Mouse (Mus musculus): ENCODE results near the gene Mapk10. TPM values are rescaled to one million over a fixed set of nuclear protein-coding genes. Genes with fewer than 3 reads are reported as not detected.
"Not testable (repeated sequence)": the region's sequence is repeated elsewhere in the genome, so short reads cannot be mapped to it uniquely, and the experiment has no call there.

Mapk10 gene
- polyA plus RNA-seq, 1 experiment, result 0.07 TPM

- H3K36me3 ChIP-seq (ENCODE audit: control insufficient read depth, insufficient read depth), result no peaks in the 10 kb centered on the region
- H3K27me3 ChIP-seq (ENCODE audit: control insufficient read depth, insufficient read depth, insufficient read length), result no peaks in the 10 kb centered on the region
- H3K79me2 ChIP-seq (ENCODE audit: control insufficient read depth, insufficient read depth), result no peaks in the 10 kb centered on the region
- no peaks in the 10 kb centered on the region for H3K79me3 ChIP-seq (ENCODE audit: low read depth)
- H3K4me3 ChIP-seq (ENCODE audit: insufficient read depth, poor library complexity, severe bottlenecking), result no peak overlapping the region
- no peak overlapping the region for H3ac ChIP-seq (ENCODE audit: control insufficient read depth, insufficient read length, low read depth)
- TF ChIP-seq CEBPB (IDR thresholded peaks at IDR 0.05; ENCODE audit: low read depth) (no peak), MYOD1 (IDR thresholded peaks at IDR 0.05; ENCODE audit: control insufficient read depth, insufficient read length, low read depth) (no peak), MYOG (IDR thresholded peaks at IDR 0.05; ENCODE audit: control insufficient read depth, extremely low read depth, insufficient read length) (no peak), FOSL1 (IDR thresholded peaks at IDR 0.05; ENCODE audit: insufficient read depth, low read length, poor library complexity, severe bottlenecking) (no peak), CTCF (IDR thresholded peaks at IDR 0.05; ENCODE audit: control insufficient read depth, insufficient read depth, insufficient read length) (no peak), MAX (IDR thresholded peaks at IDR 0.05) (no peak), USF1 (IDR thresholded peaks at IDR 0.05; ENCODE audit: low read depth) (no peak)
These were observed 258.2 kb downstream of the Mapk10 start for GRCm38 (mm10) chr5:102952918-102953317.

- no peaks in the 10 kb centered on the region for H3K79me2 ChIP-seq (ENCODE audit: control insufficient read depth, insufficient read depth)
- H3K79me3 ChIP-seq (ENCODE audit: low read depth), result no peaks in the 10 kb centered on the region
- no peaks in the 10 kb centered on the region for H3K27me3 ChIP-seq (ENCODE audit: control insufficient read depth, insufficient read depth, insufficient read length)
- no peak for TF ChIP-seq MYOD1 (IDR thresholded peaks at IDR 0.05; ENCODE audit: control insufficient read depth, insufficient read length, low read depth)
- no peak for TF ChIP-seq MAX (IDR thresholded peaks at IDR 0.05)
- no peak overlapping the region for H3ac ChIP-seq (ENCODE audit: control insufficient read depth, insufficient read length, low read depth)
- no peak overlapping the region for H3K4me3 ChIP-seq (ENCODE audit: insufficient read depth, poor library complexity, severe bottlenecking)
- no peaks in the 10 kb centered on the region for H3K36me3 ChIP-seq (ENCODE audit: control insufficient read depth, insufficient read depth)
These were observed 263.9 kb downstream of the Mapk10 start for GRCm38 (mm10) chr5:102947061-102947711.

DNA sequence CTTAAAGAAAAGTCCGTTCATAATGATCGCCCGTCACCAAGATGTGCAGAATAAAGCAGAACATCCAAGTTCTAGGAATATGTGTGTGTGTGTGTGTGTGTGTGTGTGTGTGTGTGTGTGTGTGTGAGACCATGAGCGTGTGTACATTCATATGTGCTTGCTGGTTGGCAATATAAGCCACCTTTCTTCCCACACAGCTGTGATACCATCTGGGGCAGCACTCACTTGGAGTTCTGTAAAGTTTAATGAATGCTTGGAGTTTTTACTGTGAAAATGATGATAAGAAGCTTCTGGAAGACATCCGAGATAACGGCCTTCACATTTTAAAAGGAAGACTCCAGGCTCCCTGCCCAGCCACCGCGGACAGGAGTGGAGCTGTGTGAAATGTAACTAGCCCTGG lies 264.5 kb downstream of the Mapk10 start:
- Histone ChIP-seq H3K4me3 (ENCODE audit: insufficient read depth, poor library complexity, severe bottlenecking) (no peak overlapping the region), H3K27me3 (ENCODE audit: control insufficient read depth, insufficient read depth, insufficient read length) (no peaks in the 10 kb centered on the region), H3K36me3 (ENCODE audit: control insufficient read depth, insufficient read depth) (no peaks in the 10 kb centered on the region), H3ac (ENCODE audit: control insufficient read depth, insufficient read length, low read depth) (no peak overlapping the region), H3K79me3 (ENCODE audit: low read depth) (no peaks in the 10 kb centered on the region), H3K79me2 (ENCODE audit: control insufficient read depth, insufficient read depth) (no peaks in the 10 kb centered on the region)
- no peak for TF ChIP-seq MYOG (IDR thresholded peaks at IDR 0.05; ENCODE audit: control insufficient read depth, extremely low read depth, insufficient read length)
- no peak for TF ChIP-seq USF1 (IDR thresholded peaks at IDR 0.05; ENCODE audit: low read depth)
- TF ChIP-seq CEBPB (IDR thresholded peaks at IDR 0.05; ENCODE audit: low read depth), result no peak
- TF ChIP-seq MYOD1 (IDR thresholded peaks at IDR 0.05; ENCODE audit: control insufficient read depth, insufficient read length, low read depth), result no peak
- no peak for TF ChIP-seq CTCF (IDR thresholded peaks at IDR 0.05; ENCODE audit: control insufficient read depth, insufficient read depth, insufficient read length)
- no peak for TF ChIP-seq FOSL1 (IDR thresholded peaks at IDR 0.05; ENCODE audit: insufficient read depth, low read length, poor library complexity, severe bottlenecking)
- no peak for TF ChIP-seq MAX (IDR thresholded peaks at IDR 0.05)

DNA sequence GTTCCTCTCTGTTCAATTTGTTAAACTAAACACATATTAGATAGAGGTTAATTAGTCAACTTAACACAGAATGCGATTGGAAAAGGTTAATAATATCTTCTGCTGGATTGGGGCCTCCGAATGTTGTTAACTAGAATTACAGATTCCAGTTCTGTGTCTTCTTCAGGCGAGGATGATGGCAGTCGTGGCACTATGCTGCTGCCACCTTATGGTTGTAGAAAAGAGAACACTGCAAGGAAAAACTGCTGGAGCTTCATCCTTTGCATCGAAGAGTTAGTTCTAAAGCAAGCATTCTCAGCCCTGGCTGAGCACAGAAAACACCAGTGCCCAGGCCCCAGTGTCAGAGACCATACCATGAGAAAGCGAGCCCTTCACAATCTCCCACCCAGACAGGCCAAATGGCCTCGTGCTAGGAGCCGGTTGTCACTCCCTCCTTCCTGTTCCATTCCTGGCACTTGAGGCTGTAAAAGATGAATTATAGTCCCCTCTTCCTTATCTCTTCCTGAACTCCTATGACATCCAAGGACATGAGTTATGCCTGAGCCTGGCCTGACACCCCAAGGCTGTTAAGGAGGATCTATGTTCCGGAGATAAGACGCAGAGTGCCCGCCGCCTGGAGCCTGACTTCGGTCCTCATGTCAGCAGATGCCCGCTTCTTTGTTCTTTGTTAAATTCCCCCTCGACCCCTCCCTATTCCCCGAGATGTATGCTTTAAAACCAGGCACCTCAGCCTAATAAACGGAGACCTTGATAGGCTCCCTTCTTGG lies 267.1 kb downstream of the Mapk10 start:
- not testable (repeated sequence) for H3K27me3 ChIP-seq (ENCODE audit: control insufficient read depth, insufficient read depth, insufficient read length); H3ac ChIP-seq (ENCODE audit: control insufficient read depth, insufficient read length, low read depth); H3K4me3 ChIP-seq (ENCODE audit: insufficient read depth, poor library complexity, severe bottlenecking); H3K36me3 ChIP-seq (ENCODE audit: control insufficient read depth, insufficient read depth); H3K79me2 ChIP-seq (ENCODE audit: control insufficient read depth, insufficient read depth); H3K79me3 ChIP-seq (ENCODE audit: low read depth)

- H3K27me3 ChIP-seq (ENCODE audit: control insufficient read depth, insufficient read depth, insufficient read length), result no peaks in the 10 kb centered on the region
- H3ac ChIP-seq (ENCODE audit: control insufficient read depth, insufficient read length, low read depth), result no peak overlapping the region
- no peaks in the 10 kb centered on the region for H3K79me3 ChIP-seq (ENCODE audit: low read depth)
- H3K79me2 ChIP-seq (ENCODE audit: control insufficient read depth, insufficient read depth), result no peaks in the 10 kb centered on the region
- H3K4me3 ChIP-seq (ENCODE audit: insufficient read depth, poor library complexity, severe bottlenecking), result no peak overlapping the region
- no peak for TF ChIP-seq CEBPB (IDR thresholded peaks at IDR 0.05; ENCODE audit: low read depth)
- no peaks in the 10 kb centered on the region for H3K36me3 ChIP-seq (ENCODE audit: control insufficient read depth, insufficient read depth)
These were observed 281.0 kb downstream of the Mapk10 start for GRCm38 (mm10) chr5:102930161-102930560.

DNA sequence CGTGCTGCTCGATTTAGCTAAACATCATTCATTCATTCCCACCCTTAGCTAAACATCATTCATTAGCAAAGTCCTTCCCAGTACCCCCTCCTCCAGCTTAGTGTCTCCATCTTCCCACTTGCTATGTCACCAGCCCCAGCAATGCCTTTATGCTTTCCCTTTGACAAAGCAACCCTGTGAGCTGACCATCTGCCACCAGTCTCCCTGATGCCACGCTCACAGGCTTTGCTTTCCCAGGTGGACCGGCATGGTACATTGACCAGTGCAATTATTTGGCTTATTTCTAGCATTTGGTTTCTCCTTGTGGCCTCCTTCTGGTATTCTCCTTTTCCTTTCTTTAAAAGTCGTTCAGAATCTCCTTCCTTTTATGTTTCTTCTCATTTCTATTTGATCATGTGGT lies 284.3 kb downstream of the Mapk10 start:
- no peaks in the 10 kb centered on the region for H3K36me3 ChIP-seq (ENCODE audit: control insufficient read depth, insufficient read depth)
- no peak overlapping the region for H3ac ChIP-seq (ENCODE audit: control insufficient read depth, insufficient read length, low read depth)
- no peaks in the 10 kb centered on the region for H3K79me3 ChIP-seq (ENCODE audit: low read depth)
- TF ChIP-seq FOSL1 (IDR thresholded peaks at IDR 0.05; ENCODE audit: insufficient read depth, low read length, poor library complexity, severe bottlenecking) (no peak), CEBPB (IDR thresholded peaks at IDR 0.05; ENCODE audit: low read depth) (no peak), MAX (IDR thresholded peaks at IDR 0.05) (no peak), CTCF (IDR thresholded peaks at IDR 0.05; ENCODE audit: control insufficient read depth, insufficient read depth, insufficient read length) (no peak), MYOD1 (IDR thresholded peaks at IDR 0.05; ENCODE audit: control insufficient read depth, insufficient read length, low read depth) (no peak)
- H3K27me3 ChIP-seq (ENCODE audit: control insufficient read depth, insufficient read depth, insufficient read length), result no peaks in the 10 kb centered on the region
- no peak overlapping the region for H3K4me3 ChIP-seq (ENCODE audit: insufficient read depth, poor library complexity, severe bottlenecking)
- no peaks in the 10 kb centered on the region for H3K79me2 ChIP-seq (ENCODE audit: control insufficient read depth, insufficient read depth)
